ENCODE assay signal across 8 mouse cellular contexts in the genomic region with DNA sequence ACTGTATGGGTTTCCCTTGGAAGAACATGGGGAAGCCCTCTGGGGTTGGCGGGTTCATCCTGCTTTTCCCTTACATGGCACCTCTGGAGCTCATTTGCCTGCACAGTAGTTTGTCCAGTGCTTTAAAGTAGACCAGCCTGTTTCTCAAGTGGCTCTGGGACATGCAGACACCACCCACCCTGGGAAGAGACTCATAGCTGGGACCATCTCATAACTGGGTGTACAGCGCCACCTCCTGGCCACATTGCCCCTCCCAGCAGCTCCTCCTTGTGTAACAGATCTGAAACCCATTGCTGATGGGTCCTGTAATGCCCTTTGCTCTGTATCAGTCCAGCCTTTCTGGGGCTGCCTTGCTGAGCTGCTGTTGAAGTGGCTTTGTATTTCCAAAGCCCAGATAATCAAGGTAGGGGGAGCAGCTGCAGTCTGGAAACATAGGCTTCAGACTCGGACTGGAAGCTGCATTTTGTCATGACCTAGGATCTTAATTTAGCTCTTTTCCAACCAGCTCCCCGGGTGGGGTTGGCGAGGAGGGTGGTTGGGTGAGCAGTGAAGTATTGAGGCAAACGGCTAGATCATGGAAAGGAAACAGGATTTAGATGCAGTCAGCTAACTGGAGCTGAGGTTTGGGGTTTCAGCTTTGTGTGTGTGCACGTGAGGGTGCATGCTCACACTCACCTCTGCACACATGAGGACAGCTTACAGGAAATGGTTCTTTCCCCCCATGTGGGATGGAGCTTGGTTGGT. TPM values are rescaled to one million over a fixed set of nuclear protein-coding genes. Genes with fewer than 3 reads are reported as not detected.
DNase-seq lines count a peak whose midpoint lies in the region; ATAC-seq lines count a peak whose summit lies in the region.

No protein-coding gene starts in this region.

- intact Hi-C loops in gastrocnemius, postnatal 14 days (cut with DNase I; ENCODE audit: low total_unique reads) = loop anchor here (5.0 kb wide), 1 partner anchor 37 kb away; no protein-coding TSS in a partner anchor

- DNase-seq in embryo, embryonic 10 days (ENCODE audit: low spot score) = peak; percentile 95
- peak; percentile 88 for DNase-seq in gastrocnemius, postnatal 14 days
- DNase-seq in induced T-regulatory cell, adult 2 months (ENCODE audit: low read depth) = peak; percentile 86
- peak; percentile 60 to 78 for DNase-seq in left cerebral cortex, adult 8-10 months (ENCODE audit: low spot score in 2 of 2)
- DNase-seq in right cerebral cortex, postnatal 10 days (ENCODE audit: low spot score in 2 of 2) = peak; percentile 86 to 87
- peak; percentile 93 for DNase-seq in urinary bladder, postnatal 25 days (ENCODE audit: low spot score)

- peak; percentile 84 for ATAC-seq in activated CD4-positive, CD25-positive, alpha-beta regulatory T cell, adult 4 months
- peak; percentile 81 for ATAC-seq in megakaryocyte progenitor cell, adult 5-6 weeks (replicated peaks; ENCODE audit: poor library complexity)

RNA-seq across cellular contexts. Expression of gene Avil, which starts 10.0 kb away (rescaled TPM):
- polyA plus RNA-seq in activated CD4-positive, CD25-positive, alpha-beta regulatory T cell, adult 4 months (2017; shearing (Covaris generic)) = not detected
- under 1 TPM; 0.51 to 0.64 TPM for total RNA-seq in gastrocnemius, postnatal 14 days (2021)
- total RNA-seq in left cerebral cortex, adult 8-10 months (2022) = under 1 TPM; 0.13 to 0.21 (median 0.17) TPM
- total RNA-seq in megakaryocyte progenitor cell, adult 5-6 weeks (2015) = not detected in 2 replicates
- total RNA-seq in megakaryocyte progenitor cell, adult 5-6 weeks (2017) = 0.03 TPM in 1 of 2 replicates, not detected in the other

RNA-seq across cellular contexts. Expression of gene Ctdsp2, which starts 12.0 kb away (rescaled TPM):
- 10 to 100 TPM; 29.8 to 35.8 TPM for polyA plus RNA-seq in activated CD4-positive, CD25-positive, alpha-beta regulatory T cell, adult 4 months (2017; shearing (Covaris generic))
- 100 to 1,000 TPM in 1 of 2 experiments, 10 to 100 TPM in 1; 98.5 to 102 TPM for total RNA-seq in gastrocnemius, postnatal 14 days (2021)
- 10 to 100 TPM; 74.8 to 83.4 (median 82.5) TPM for total RNA-seq in left cerebral cortex, adult 8-10 months (2022)
- total RNA-seq in megakaryocyte progenitor cell, adult 5-6 weeks (2015) = 40.3 and 42.1 TPM in 2 replicates
- total RNA-seq in megakaryocyte progenitor cell, adult 5-6 weeks (2017) = 16.1 and 20.9 TPM in 2 replicates

RNA-seq across cellular contexts. Expression of gene Tsfm, which starts 40.2 kb away (rescaled TPM):
- polyA plus RNA-seq in activated CD4-positive, CD25-positive, alpha-beta regulatory T cell, adult 4 months (2017; shearing (Covaris generic)) = 10 to 100 TPM; 42.5 to 57.1 TPM
- 10 to 100 TPM; 24.8 to 27.9 TPM for total RNA-seq in gastrocnemius, postnatal 14 days (2021)
- total RNA-seq in left cerebral cortex, adult 8-10 months (2022) = 10 to 100 TPM; 22.8 to 36.1 (median 30.0) TPM
- total RNA-seq in megakaryocyte progenitor cell, adult 5-6 weeks (2015) = 46.6 and 48.6 TPM in 2 replicates
- total RNA-seq in megakaryocyte progenitor cell, adult 5-6 weeks (2017) = 42.8 and 45.6 TPM in 2 replicates

RNA-seq across cellular contexts. Expression of gene Mettl1, which starts 50.7 kb away (rescaled TPM):
- 10 to 100 TPM; 19.8 to 23.9 TPM for polyA plus RNA-seq in activated CD4-positive, CD25-positive, alpha-beta regulatory T cell, adult 4 months (2017; shearing (Covaris generic))
- total RNA-seq in gastrocnemius, postnatal 14 days (2021) = 10 to 100 TPM; 11.1 to 14.8 TPM
- 10 to 100 TPM; 10.4 to 11.8 (median 11.2) TPM for total RNA-seq in left cerebral cortex, adult 8-10 months (2022)
- total RNA-seq in megakaryocyte progenitor cell, adult 5-6 weeks (2015) = 36.5 and 46.6 TPM in 2 replicates
- total RNA-seq in megakaryocyte progenitor cell, adult 5-6 weeks (2017) = 22.7 and 30.9 TPM in 2 replicates

RNA-seq across cellular contexts. Expression of gene Eef1akmt3, which starts 50.8 kb away (rescaled TPM):
- polyA plus RNA-seq in activated CD4-positive, CD25-positive, alpha-beta regulatory T cell, adult 4 months (2017; shearing (Covaris generic)) = under 1 TPM in 1 of 2 experiments, not detected in 1; 0.52 TPM
- under 1 TPM; 0.27 to 0.43 TPM for total RNA-seq in gastrocnemius, postnatal 14 days (2021)
- total RNA-seq in left cerebral cortex, adult 8-10 months (2022) = under 1 TPM in 3 of 4 experiments, not detected in 1; 0.11 to 0.30 (median 0.14) TPM
- total RNA-seq in megakaryocyte progenitor cell, adult 5-6 weeks (2015) = 0.07 TPM in 1 of 2 replicates, not detected in the other
- total RNA-seq in megakaryocyte progenitor cell, adult 5-6 weeks (2017) = not detected in 2 replicates

Comparison
In these comparisons a context has a peak if more than half of its experiments do, and no peak if none do; other contexts are left out.
1. Peak in every context shown above with its lines: DNase-seq and ATAC-seq.